Mouse (Mus musculus): ENCODE data around the gene Manbal. TPM values are rescaled to one million over a fixed set of nuclear protein-coding genes. Genes with fewer than 3 reads are reported as not detected.

Manbal gene
- total RNA-seq, 2 experiments from 2014 or later, result 30.1 to 32.2 TPM

DNA sequence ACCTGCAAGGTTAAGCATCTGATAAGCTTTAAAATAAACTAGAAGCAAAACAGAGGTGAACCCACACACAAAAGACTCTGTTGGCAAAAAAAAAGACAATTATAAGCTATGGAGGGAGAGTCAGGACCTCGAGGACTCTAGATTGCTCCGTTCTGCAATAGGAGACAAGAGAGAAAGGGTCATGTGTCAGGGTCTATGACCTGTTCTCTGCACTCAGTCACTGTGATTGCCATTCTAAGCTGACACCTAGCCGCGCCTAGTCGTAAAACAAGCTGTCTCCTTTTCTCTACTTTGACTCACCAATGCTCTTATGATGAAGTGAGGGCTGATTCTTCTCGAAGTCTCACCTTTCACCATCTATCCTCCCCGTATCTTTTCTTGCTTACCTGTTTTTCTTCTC is 45.1 kb downstream of the Manbal start:
- no peak for DNase-seq

GRCm38 (mm10) chr2:157417229-157417628 is 49.8 kb downstream of the Manbal start:
- DNase-seq, result no peak

GRCm38 (mm10) chr2:157418206-157418605 is 50.8 kb downstream of the Manbal start, which contains the start of gene Src:
Src (plus strand) TSS chr2:157418444.
- no peak for DNase-seq

- no peak for DNase-seq
Measured at GRCm38 (mm10) chr2:157418609-157419071, 51.2 kb downstream of the Manbal start.

- no peak for DNase-seq
Measured at GRCm38 (mm10) chr2:157419506-157419905, 52.1 kb downstream of the Manbal start.

DNA sequence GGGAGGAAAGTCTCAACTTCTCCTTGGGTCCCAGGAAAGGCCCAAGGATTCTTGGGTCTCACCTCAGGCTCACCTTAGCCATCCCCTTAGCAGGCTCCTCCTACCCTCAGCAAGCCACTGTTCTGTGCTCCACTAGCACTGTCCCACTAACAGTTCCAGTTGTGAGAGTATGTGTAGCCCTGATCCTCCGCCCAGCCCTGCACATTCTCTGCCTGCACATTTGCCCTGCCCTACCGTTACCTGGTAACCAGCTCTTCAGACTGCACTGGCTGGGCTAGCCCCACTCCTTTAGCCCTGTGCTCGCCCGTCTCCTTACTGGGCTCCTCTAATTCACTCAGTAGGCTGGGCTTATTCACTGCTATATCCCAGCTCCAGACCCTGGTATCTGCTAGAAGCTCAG is 53.0 kb downstream of the Manbal start:
- DNase-seq, result no peak

DNA sequence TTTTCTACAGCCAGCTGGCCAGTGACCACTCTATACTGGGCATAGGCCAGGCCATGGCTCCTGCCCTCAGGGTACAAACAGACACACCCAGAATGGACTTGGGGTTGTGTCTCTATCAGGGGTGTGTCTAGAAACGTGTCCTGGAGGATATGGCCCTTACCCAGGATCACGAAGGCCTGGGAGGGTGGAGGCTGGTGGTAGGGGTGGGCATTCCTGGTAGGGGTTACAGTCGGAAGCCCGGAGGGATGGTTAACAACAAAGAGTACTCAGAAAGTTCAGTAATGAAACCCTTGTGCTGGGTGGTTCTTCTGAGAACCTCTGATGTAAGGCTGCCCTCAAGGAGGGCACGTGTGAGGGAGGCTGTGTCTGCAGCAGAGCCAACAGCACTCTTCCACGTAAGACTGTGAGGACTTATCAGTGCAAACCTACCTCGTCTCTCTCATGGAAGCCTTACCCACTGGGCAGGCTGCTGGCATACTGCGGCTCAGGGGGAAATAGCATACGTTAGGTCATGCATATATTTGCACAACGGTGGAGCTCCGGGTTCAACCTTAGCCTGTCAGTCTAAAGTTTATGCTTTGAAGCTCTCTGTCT is 54.8 kb downstream of the Manbal start:
- DNase-seq, result no peak

- peak; percentile 34 for DNase-seq
Measured at GRCm38 (mm10) chr2:157422854-157423705, 55.7 kb downstream of the Manbal start.

DNA sequence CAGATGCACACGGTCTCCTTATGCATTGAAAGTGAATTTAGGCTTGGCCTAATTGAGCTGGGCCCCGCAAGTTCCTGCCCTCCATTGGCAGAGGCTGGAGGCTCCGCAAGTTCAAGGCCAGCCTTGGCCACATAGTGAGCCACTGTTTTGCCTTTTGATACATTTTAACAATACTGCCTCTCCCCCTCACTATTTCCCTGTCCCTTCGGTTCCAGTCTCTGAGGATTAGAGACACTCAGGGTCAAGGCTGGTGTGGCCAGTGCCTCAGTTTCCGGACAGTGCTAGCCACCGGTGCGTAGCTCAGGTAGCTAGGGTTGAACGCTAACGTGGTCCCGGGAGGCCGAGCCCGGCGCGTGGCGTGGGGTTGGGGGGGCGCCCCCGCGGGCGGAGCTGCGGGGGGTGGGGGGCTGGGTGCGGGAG is 56.3 kb downstream of the Manbal start:
- DNase-seq, result no peak

DNA sequence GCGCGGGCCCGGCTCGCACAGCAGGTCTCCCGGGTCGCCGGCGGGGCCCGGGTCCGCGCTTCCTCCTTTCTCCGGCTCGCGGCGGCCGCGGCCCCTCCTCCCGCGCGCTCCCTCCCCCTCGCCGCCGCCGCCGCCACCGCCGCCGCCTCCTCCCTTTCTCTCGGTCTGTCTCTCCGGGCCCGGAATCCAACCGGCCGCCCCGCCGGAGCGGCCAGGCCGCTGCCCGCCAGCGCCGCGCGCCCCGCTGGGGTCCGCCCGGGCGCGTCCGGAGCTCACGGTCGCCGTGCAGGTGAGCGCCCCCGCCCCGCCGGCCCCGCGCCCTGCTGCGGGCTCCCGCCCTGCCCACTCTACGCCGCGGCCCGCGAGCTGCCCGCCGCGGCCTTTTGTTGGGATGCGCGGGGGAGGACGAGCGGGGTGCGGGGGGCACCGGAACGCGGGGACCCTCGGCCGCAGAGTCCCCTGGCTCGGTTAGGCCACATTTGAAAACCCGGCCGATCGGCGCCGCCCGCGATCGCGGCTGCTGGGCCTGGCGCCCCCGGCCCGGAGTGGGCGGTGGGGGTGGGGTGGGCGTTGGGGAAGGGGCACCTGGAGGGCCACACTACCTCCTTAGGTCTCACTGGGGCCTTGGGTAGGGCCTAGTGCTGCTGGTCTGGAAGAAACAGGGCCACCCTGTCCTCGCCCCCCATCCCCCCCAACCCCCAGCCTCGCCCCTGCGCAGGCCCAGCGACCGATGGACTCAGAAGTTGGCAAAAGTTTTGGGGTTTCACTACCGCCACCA is 56.9 kb downstream of the Manbal start:
- peak; percentile 64 for DNase-seq

GRCm38 (mm10) chr2:157424904-157425642 is 57.7 kb downstream of the Manbal start:
- no peak for DNase-seq

DNA sequence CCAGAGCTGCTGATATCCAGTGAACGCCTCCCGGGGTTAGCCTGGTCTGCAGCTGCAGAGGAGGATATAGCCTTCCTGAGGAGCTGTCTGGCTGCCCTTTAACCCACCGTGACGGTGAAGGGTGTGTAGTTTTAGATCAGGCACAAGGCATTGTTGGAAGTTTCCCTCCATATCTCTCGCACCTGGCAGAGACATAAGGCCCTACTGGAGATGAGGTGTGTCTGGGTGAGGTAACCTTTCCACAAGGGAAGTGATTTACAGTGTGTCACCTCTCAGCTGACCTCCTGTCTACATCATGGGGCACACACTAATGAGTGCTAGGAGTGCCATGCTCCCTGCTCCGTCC is 58.2 kb downstream of the Manbal start:
- no peak for DNase-seq

- no peak for DNase-seq
Measured at GRCm38 (mm10) chr2:157426171-157426570, 58.8 kb downstream of the Manbal start.

DNA sequence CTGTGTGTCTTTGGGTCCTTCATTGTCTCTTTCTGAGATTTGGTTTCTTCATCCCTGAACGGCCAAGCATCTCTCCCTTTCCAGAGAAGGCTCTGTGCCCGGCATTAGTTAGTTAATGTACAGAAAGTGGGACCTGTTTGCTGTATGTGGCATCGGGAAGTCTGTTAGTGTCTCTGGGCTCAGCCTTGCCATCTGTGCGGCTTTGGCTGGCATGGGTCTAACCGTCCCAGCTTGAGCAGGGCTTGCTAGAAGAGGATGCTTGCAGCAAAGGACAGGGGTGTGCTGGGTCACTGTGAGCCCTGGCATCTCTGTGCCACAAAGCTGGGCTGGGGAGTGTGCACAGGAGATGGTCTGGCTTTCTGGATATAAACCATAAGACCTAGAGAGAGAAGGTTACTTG is 59.8 kb downstream of the Manbal start:
- DNase-seq, result no peak

- no peak for DNase-seq
Measured at GRCm38 (mm10) chr2:157428351-157429139, 61.2 kb downstream of the Manbal start.

DNA sequence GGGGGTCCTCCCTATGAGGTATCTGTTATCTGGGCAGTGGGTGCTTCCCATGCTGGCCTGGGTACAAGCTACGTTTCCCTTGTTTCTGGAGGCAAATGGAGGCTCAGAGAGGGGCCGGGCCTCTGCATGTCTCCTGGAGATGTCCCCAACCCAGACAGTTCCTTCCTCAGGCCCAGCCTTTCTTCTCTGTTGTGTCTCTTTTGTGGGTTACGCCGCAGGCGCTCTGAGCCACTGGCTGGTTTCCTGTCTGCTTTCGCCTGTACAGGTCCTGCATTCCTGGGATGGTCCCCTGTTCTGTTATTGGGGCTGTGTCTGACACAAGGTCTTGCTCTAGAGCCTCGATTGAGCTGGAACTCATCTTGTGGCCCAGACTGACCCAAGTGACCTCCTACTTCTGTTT is 62.3 kb downstream of the Manbal start:
- no peak for DNase-seq

GRCm38 (mm10) chr2:157430667-157431429 is 63.5 kb downstream of the Manbal start:
- DNase-seq, result no peak

- no peak for DNase-seq
Measured at GRCm38 (mm10) chr2:157431912-157432311, 64.5 kb downstream of the Manbal start.

DNA sequence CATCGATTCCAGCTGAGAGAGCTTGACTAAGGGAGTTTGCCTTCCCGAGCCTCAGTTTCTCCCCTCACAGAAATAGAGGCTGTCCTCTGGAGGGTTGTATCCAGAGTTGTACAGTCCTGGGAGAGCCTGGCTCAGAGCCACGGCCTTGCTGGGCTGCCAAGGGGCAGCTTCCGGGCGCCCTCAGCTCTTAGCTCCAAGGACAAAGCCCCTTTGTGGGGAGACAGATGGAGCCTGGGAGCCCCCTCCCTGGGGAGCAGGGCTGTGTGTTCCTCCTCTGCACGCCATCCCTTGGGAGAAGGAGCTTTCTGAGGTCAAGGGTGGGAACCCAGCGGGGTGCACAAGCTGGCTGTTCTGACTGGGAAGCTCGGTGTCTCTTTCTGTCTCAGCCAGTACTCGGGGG is 65.1 kb downstream of the Manbal start:
- DNase-seq, result peak; percentile 34

DNA sequence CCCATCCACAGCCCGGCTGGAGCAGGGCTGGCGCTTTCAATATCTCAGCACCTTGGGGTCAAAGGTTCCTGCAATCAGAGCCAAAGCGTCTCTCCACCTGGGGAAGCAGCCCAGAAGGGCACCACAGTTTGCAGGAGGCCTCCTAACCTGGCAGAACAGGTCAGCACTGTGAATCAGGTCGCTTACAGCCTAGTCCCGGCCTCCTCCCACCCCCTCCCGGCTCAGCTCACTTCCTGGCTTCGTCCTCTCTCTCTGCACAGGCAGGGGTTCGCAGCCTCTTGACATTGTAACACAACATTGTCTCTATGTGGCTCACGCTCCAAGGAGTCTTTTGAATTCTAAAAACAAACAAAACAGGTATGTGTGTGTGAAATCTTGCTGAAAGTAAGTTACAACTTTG is 66.6 kb downstream of the Manbal start:
- no peak for DNase-seq

GRCm38 (mm10) chr2:157434497-157434896 is 67.1 kb downstream of the Manbal start:
- DNase-seq, result peak; percentile 24

Measured in gastrocnemius, postnatal 10 days (tissue).